Mouse (Mus musculus): Measurements from ENCODE around the gene Art5. TPM values are rescaled to one million over a fixed set of nuclear protein-coding genes. Genes with fewer than 3 reads are reported as not detected.
"Not testable (repeated sequence)": the region's sequence is repeated elsewhere in the genome, so short reads cannot be mapped to it uniquely, and the experiment has no call there.

The Art5 gene
- total RNA-seq, 2 experiments from 2014 or later = 0.20 TPM; not detected in 1

DNA sequence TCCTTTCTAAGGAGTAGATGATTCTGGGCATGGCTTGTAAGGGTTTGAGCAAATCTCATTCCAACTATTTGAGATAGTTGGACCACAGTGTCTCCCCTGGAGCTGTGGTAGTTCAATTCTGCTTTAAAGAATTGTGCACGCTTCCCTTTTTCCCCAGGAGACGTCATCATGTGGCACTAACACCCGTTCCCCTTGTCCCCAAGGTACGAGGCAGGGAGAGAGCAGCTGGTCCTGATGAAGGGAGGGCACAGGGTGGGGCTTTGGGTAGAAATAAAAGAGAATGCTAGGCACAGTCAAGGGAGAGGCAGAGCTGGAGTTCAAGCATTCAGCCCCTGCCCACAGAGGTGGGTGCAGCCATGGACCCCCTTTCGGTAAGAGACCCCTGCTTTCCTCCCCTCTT lies 26.5 kb downstream of the Art5 start, which contains the start of gene Trpc2:
Trpc2 (plus strand) TSS at position 301 of the 400 bp plus-strand sequence.
- no peak for ATAC-seq (ENCODE audit: poor library complexity, severe bottlenecking)

DNA sequence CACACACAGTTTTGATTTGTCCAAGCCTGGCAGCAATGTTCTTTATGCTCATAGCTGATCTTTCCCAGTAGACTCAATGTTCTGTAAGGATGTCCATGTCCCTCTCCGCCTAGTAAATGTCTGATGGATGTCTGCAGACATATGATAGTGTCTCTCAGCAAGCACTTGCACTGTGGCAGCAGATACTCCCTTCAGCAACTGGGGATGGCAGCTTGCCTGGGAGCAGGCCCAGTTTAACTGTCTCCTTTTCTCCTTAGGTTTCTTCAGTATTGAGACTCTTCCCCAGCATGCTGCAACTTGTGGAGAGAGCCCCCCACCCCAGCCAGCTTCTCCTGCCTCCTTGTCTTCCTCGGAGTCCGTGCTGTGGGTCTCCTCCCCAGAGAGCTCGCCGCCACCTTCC lies 27.5 kb downstream of the Art5 start:
- no peak for ATAC-seq (ENCODE audit: poor library complexity, severe bottlenecking)

DNA sequence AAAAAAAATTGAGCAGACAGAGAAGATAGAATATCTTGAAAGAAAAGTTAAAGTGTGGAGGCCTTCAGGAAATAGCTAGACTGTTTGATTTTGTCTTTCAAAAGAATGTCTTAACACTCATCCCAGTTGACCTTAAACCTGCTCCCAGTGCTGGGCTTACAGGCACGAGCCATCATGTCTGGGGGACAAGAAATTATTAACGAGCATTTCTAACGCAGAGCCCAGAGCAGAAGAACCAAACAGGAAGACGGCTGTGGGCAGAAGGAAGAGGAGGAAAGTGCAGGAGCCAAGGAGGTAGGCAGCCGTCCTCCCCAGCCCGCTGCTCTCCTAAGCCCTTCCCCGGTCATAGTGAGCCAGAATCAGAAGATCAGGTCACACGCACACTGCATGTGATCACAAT lies 29.0 kb downstream of the Art5 start:
- no peak for ATAC-seq (ENCODE audit: poor library complexity, severe bottlenecking)

DNA sequence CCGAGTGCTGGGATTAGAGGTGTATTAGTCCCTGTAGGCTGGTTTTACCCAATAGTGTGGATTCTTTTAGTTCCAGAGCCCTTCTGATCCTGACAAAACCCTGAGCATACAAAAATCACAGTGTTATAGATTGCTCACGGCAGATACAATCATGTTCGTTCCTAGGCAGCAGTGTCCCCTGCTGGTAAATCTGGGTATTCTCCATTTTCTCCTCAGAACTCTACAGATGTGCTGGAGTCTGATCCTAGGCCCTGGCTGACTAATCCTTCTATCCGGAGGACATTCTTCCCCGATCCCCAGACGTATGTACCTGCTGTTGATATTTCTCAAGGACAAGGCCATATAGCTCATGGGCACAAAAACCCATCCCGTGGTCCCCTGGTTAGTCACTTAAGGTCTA lies 30.8 kb downstream of the Art5 start:
- no peak for ATAC-seq (ENCODE audit: poor library complexity, severe bottlenecking)

DNA sequence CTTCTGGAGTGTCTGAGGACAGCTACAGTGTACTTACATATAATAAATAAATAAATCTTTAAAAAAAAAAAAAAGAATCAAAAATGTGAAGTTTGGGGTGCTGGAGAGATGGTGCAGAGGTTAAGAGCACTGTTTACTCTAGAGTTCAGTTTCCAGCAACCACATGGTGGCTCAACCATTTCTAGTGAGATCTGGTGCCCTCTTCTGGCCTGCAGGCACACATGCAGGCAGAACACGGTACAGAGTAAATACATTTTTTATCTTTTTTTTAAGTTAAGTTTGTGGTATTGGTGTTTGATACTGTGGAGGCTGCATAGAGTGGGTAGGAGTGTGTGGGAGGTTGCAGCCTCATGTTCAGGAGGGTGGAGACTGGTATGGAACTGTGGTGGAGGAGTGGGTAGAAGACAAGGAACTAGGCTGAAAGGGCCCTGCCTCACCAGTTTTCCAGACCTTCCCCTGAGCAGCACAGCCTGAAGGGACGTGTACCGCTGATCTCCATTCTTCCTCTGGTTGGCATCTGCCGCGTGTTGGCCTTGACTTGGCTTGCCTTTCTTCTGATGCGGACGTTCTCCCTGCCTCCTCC lies 32.5 kb downstream of the Art5 start:
- ATAC-seq (ENCODE audit: poor library complexity, severe bottlenecking) = peak; percentile 43

DNA sequence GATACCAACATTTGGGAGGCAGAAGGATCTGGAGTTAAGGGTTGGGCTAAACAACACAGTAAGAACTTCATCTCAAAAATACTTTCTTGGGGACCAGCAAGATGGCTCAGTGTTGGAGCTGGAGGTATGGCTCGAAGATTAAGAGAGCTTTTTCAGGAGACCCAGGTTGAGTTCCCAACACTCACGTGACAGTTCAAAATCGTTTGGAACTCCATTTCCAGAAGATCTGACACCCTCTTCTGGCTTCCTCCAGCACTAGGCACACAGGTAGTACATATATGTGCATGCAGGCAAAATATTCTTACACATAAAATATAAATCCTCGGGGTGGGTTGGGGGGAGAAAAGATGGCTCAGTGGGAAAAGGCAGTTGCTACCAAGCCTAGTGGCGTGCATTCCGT lies 42.9 kb downstream of the Art5 start:
- no peak for ATAC-seq (ENCODE audit: poor library complexity, severe bottlenecking)

DNA sequence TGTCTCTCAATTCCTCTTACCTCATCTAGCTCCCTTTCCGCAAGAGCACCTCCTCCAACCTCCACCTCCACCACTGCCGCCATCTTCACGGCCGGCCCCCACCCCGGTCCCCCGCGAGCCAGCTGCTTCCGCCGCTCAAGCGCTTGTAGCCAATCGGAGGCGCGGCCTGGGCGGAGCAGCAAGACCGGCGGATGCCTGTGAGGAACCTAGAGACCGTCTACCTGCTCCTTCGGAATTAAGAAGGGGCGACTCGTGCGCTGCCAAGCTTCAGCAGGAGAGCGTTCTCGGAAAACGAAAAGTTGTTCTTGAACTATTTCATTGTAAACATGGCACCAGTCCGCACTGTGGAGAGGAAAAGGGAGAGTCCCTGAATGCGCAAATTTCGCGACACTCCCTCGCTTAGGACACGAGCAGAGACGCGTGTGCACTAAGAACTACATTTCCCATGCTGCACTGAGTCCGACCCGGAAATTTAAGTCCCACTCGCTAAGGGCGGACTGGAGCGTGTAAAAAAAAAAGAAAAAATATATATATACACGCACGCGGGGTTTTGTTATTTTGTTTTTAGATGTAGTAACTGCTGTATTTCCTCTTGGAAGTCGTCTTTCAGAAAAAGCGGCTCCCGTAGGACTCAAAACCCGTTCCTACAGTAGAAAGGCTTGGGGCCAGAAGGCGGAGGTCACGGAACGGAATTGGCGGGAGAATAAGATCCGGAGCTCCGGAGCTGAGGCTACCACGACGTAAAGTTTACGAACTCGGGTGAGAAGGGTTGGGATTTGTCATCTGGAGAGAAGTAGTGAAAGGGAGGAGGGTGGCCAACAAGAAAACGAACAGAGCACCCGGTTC lies 44.0 kb downstream of the Art5 start, which contains the start of the genes Rnf121, Xndc1 and Xntrpc:
Rnf121 (minus strand) TSS at position 424 of the 846 bp plus-strand sequence.
Xndc1 (plus strand) TSS at position 466 of the 846 bp plus-strand sequence.
Xntrpc (plus strand) TSS at position 668 of the 846 bp plus-strand sequence.
- ATAC-seq (ENCODE audit: poor library complexity, severe bottlenecking) = peak; percentile 99

DNA sequence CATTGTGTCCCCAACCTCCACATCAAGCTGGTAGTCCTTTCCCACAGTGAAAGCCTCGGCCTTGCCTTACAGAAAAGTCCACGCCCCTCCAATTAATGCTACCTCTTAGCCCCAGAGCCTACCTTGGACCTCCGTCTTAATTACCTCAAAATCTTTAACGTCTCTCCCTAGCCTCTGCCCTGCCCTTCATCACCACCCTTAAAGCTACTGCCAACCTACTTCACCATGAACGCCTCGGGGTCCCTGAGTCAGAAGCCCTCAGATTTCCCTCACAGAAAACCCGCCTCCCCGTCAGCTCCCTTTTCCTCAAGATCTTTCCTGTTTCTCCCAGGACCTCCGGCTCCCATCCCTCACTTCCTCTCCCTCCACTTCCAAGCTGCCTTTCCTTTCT lies 44.6 kb downstream of the Art5 start:
- ATAC-seq (ENCODE audit: poor library complexity, severe bottlenecking) = no peak

DNA sequence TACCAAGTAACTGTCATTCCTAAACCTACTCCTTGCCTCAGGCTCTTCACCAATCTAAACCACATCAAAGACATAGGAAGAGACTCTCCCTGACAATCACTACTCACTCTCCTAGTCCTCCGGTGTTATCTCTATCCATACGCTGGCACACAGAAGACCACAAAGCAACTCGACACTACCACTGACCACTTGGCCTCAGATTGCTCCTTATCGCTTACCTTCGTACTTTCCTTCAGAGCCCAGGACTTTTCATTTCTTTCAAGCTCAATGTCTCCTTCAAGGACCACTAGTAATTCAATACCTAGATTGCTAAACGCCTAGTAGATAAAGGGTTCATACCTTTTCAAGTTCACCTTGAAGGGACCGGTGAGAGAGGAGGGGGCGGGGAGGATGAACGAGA lies 45.4 kb downstream of the Art5 start:
- ATAC-seq (ENCODE audit: poor library complexity, severe bottlenecking) = no peak

DNA sequence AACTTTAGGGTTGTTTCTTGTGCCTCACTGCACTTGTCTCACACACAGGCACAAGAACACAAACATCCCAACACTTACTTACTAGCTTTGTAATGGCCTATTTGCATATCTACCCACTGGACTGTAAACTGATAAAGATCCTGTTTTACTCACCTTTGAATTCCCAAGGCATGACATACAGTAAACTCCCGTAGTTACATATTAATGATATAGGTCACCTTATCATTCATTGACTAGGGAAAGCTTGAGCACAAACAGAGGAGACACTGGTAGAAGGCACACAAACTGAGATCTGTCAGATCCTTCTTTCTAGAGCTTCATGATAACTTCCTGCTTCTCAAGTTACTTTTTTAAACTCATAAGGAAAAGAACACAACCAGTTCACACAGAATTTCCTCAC lies 47.1 kb downstream of the Art5 start:
- no peak for ATAC-seq (ENCODE audit: poor library complexity, severe bottlenecking)

DNA sequence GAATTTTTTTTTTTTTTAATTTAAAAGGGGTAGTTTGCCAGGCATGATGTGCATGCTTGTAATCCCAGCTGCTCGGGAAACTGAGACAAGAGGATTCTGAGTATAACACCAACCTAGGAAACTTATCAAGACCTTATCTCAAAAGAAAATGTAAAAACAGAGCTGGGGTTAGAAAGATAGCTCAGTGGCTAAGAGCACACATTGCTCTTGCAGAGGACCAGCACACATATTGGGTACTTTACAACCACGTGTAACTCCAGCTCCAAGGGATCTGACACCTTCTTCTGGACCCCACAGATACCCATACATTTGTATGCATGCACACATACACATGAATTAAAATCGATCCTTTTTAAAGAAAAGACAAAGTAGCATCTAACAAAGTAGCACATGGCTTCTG lies 47.9 kb downstream of the Art5 start:
- ATAC-seq (ENCODE audit: poor library complexity, severe bottlenecking) = no peak

DNA sequence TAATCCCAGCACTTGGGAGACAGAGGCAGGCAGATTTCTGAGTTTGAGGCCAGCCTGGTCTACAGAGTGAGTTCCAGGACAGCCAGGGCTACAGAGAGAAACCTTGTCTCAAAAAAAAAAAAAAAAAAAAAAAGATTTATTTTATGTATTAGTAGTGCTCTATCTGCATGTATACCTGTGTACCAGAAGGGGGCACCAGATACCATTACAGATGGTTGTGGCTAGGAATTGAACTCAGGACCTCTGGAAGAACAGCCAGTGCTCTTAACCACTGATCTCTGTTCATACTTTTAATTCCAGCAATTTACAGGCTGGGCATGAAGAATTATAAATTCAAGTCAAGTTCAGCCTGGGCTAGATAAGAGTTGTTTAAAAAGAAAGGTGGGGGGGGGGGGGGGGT lies 60.8 kb downstream of the Art5 start:
- not testable (repeated sequence) for ATAC-seq (ENCODE audit: poor library complexity, severe bottlenecking)

Other genes with a start within 250 kb of the Art5 start
- gene Anapc15, start 245.8 kb downstream of the Art5 start, total RNA-seq (2015) = 57.1 and 70.8 TPM in 2 replicates
- gene Anapc15, start 245.8 kb downstream of the Art5 start, total RNA-seq (2017) = 69.3 and 94.9 TPM in 2 replicates
- 0.62 TPM in 1 of 2 replicates, not detected in the other for gene Folr1, start 238.7 kb downstream of the Art5 start, total RNA-seq (2015)
- gene Folr1, start 238.7 kb downstream of the Art5 start, total RNA-seq (2017) = 0.62 TPM in 1 of 2 replicates, not detected in the other
- gene Lamtor1, start 203.6 kb downstream of the Art5 start, total RNA-seq (2015) = 137 and 160 TPM in 2 replicates
- gene Lamtor1, start 203.6 kb downstream of the Art5 start, total RNA-seq (2017) = 127 and 128 TPM in 2 replicates
- 0.11 TPM in 1 of 2 replicates, not detected in the other for gene Tomt, start 203.1 kb downstream of the Art5 start, total RNA-seq (2015)
- gene Tomt, start 203.1 kb downstream of the Art5 start, total RNA-seq (2017) = 0.07 TPM in 1 of 2 replicates, not detected in the other
- gene Lrrc51, start 175.6 kb downstream of the Art5 start, total RNA-seq (2015) = 0.82 and 1.1 TPM in 2 replicates
- 0.70 TPM in 1 of 2 replicates, not detected in the other for gene Lrrc51, start 175.6 kb downstream of the Art5 start, total RNA-seq (2017)
- 71.4 and 82.2 TPM in 2 replicates for gene Numa1, start 175.4 kb downstream of the Art5 start, total RNA-seq (2015)
- 122 and 139 TPM in 2 replicates for gene Numa1, start 175.4 kb downstream of the Art5 start, total RNA-seq (2017)
- gene Il18bp, start 90.8 kb downstream of the Art5 start, total RNA-seq (2015) = 8.8 and 11.1 TPM in 2 replicates
- 4.9 and 5.4 TPM in 2 replicates for gene Il18bp, start 90.8 kb downstream of the Art5 start, total RNA-seq (2017)
- gene Rnf121, start 44.0 kb downstream of the Art5 start, total RNA-seq (2015) = 13.3 and 14.9 TPM in 2 replicates
- gene Rnf121, start 44.0 kb downstream of the Art5 start, total RNA-seq (2017) = 10.5 and 11.0 TPM in 2 replicates
- gene Xndc1, start 44.0 kb downstream of the Art5 start, total RNA-seq (2015) = 7.1 and 9.5 TPM in 2 replicates
- gene Xndc1, start 44.0 kb downstream of the Art5 start, total RNA-seq (2017) = 13.0 and 15.4 TPM in 2 replicates
- 0.39 and 0.40 TPM in 2 replicates for gene Xntrpc, start 43.8 kb downstream of the Art5 start, total RNA-seq (2015)
- not detected in 2 replicates for gene Xntrpc, start 43.8 kb downstream of the Art5 start, total RNA-seq (2017)
- gene Trpc2, start 26.4 kb downstream of the Art5 start, total RNA-seq (2015) = 0.41 TPM in 1 of 2 replicates, not detected in the other
- gene Trpc2, start 26.4 kb downstream of the Art5 start, total RNA-seq (2017) = 0.20 and 0.37 TPM in 2 replicates
- gene Art1, start 7.7 kb downstream of the Art5 start, total RNA-seq (2015) = not detected in 2 replicates
- not detected in 2 replicates for gene Art1, start 7.7 kb downstream of the Art5 start, total RNA-seq (2017)
- not detected in 2 replicates for gene Chrna10, start 7.3 kb upstream of the Art5 start, total RNA-seq (2015)
- gene Chrna10, start 7.3 kb upstream of the Art5 start, total RNA-seq (2017) = not detected in 2 replicates
- 55.6 and 60.6 TPM in 2 replicates for gene Nup98, start 100.7 kb upstream of the Art5 start, total RNA-seq (2015)
- gene Nup98, start 100.7 kb upstream of the Art5 start, total RNA-seq (2017) = 39.4 and 43.7 TPM in 2 replicates
- gene Pgap2, start 100.7 kb upstream of the Art5 start, total RNA-seq (2015) = 32.7 and 38.7 TPM in 2 replicates
- 19.7 and 20.0 TPM in 2 replicates for gene Pgap2, start 100.7 kb upstream of the Art5 start, total RNA-seq (2017)
- 359 and 397 TPM in 2 replicates for gene Rhog, start 146.6 kb upstream of the Art5 start, total RNA-seq (2015)
- gene Rhog, start 146.6 kb upstream of the Art5 start, total RNA-seq (2017) = 89.0 and 112 TPM in 2 replicates
- 28.0 and 28.8 TPM in 2 replicates for gene Stim1, start 158.3 kb upstream of the Art5 start, total RNA-seq (2015)
- gene Stim1, start 158.3 kb upstream of the Art5 start, total RNA-seq (2017) = 35.5 and 59.3 TPM in 2 replicates

All from megakaryocyte, adult 5-6 weeks (primary cell).